Mouse (Mus musculus) left cerebral cortex, adult 18-20 months (tissue): ENCODE results near the gene 1700007K13Rik. TPM values are rescaled to one million over a fixed set of nuclear protein-coding genes. Genes with fewer than 3 reads are reported as not detected.
"Not testable (repeated sequence)": the region's sequence is repeated elsewhere in the genome, so short reads cannot be mapped to it uniquely, and the experiment has no call there.

ENCODE experiments used
- DNase-seq, 2 experiments: peaks; one replicate each; pipeline ENCODE4 v3.0.0; 2021 to 2022; ENCODE audit warnings: low spot score in 2 of 2, mixed read lengths in 1 of 2
- total RNA-seq, 2 experiments: library from RNA; stranded (reverse); gene quantifications; 2 replicates each; pipeline ENCODE4 v1.2.3; 2021

1700007K13Rik gene
- total RNA-seq, 2 experiments from 2014 or later, result 4.4 to 5.2 TPM

GRCm38 (mm10) chr2:28472011-28472410 lies 5.9 kb upstream of the 1700007K13Rik start:
- not testable (repeated sequence) for DNase-seq

- no peak for DNase-seq
These were observed 4.5 kb upstream of the 1700007K13Rik start for GRCm38 (mm10) chr2:28470591-28470990.

- no peak for DNase-seq
These were observed 3.3 kb upstream of the 1700007K13Rik start for GRCm38 (mm10) chr2:28469461-28469860.

GRCm38 (mm10) chr2:28468486-28469225 lies 2.5 kb upstream of the 1700007K13Rik start:
- DNase-seq, result no peak

GRCm38 (mm10) chr2:28467860-28468485 lies 1.8 kb upstream of the 1700007K13Rik start, which contains the start of gene Mrps2:
Mrps2 (plus strand) TSS chr2:28468066.
- DNase-seq, result peak; percentile 86 to 90

GRCm38 (mm10) chr2:28464919-28465318 lies 1.2 kb downstream of the 1700007K13Rik start:
- DNase-seq, result no peak

- DNase-seq, result peak; percentile 78 to 82
These were observed 2.2 kb downstream of the 1700007K13Rik start for GRCm38 (mm10) chr2:28463919-28464318.

GRCm38 (mm10) chr2:28456616-28457015 lies 9.5 kb downstream of the 1700007K13Rik start:
- no peak for DNase-seq

- no peak for DNase-seq
These were observed 12.6 kb downstream of the 1700007K13Rik start for GRCm38 (mm10) chr2:28453539-28453938.

- DNase-seq, result no peak
These were observed 14.5 kb downstream of the 1700007K13Rik start for GRCm38 (mm10) chr2:28451663-28452062.

- no peak for DNase-seq
These were observed 18.8 kb downstream of the 1700007K13Rik start for GRCm38 (mm10) chr2:28447315-28447670.

GRCm38 (mm10) chr2:28446515-28447314 lies 19.4 kb downstream of the 1700007K13Rik start, which contains the start of gene Ppp1r26:
Ppp1r26 (plus strand) TSS chr2:28446800.
- DNase-seq, result peak; percentile 46 to 47

GRCm38 (mm10) chr2:28446181-28446514 lies 20.0 kb downstream of the 1700007K13Rik start:
- DNase-seq, result peak in 1 of 2 experiments; percentile 10

GRCm38 (mm10) chr2:28445082-28445481 lies 21.1 kb downstream of the 1700007K13Rik start:
- no peak for DNase-seq

GRCm38 (mm10) chr2:28440842-28441241 lies 25.3 kb downstream of the 1700007K13Rik start:
- DNase-seq, result no peak

- no peak for DNase-seq
These were observed 30.7 kb downstream of the 1700007K13Rik start for GRCm38 (mm10) chr2:28435401-28435800.

GRCm38 (mm10) chr2:28433512-28433911 lies 32.6 kb downstream of the 1700007K13Rik start:
- DNase-seq, result no peak

- no peak for DNase-seq
These were observed 33.3 kb downstream of the 1700007K13Rik start for GRCm38 (mm10) chr2:28432811-28433210.

GRCm38 (mm10) chr2:28430846-28431245 lies 35.3 kb downstream of the 1700007K13Rik start:
- DNase-seq, result no peak

- DNase-seq, result no peak
These were observed 38.9 kb downstream of the 1700007K13Rik start for GRCm38 (mm10) chr2:28427226-28427625.

GRCm38 (mm10) chr2:28423167-28423566 lies 43.0 kb downstream of the 1700007K13Rik start:
- DNase-seq, result no peak

GRCm38 (mm10) chr2:28419898-28420297 lies 46.2 kb downstream of the 1700007K13Rik start:
- peak; percentile 94 to 99 for DNase-seq
